Mouse (Mus musculus) CD4-positive, CD25-positive, alpha-beta regulatory T cell, adult 4 months (primary cell): ENCODE data around the gene Hepacam2. TPM values are rescaled to one million over a fixed set of nuclear protein-coding genes. Genes with fewer than 3 reads are reported as not detected.
A peak's percentile ranks its signal among the peaks of the same experiment; 100 is the strongest.
"Not testable (repeated sequence)": the region's sequence is repeated elsewhere in the genome, so short reads cannot be mapped to it uniquely, and the experiment has no call there.

Source experiments
- ATAC-seq: one replicate; pipeline ENCODE4 v1.8.0; 2017
- polyA plus RNA-seq, 2 experiments: library from polyadenylated mRNA; unstranded; fragments of 100-300 nt; shearing (Covaris generic); gene quantifications; one replicate each; pipeline ENCODE4 v1.2.1; 2017

The Hepacam2 gene
- polyA plus RNA-seq, 2 experiments from 2014 or later: 0.46 to 1.4 TPM

- ATAC-seq: no peak
These were observed 35.1 kb downstream of the Hepacam2 start for GRCm38 (mm10) chr6:3463026-3463425.

- ATAC-seq: no peak
These were observed 42.1 kb downstream of the Hepacam2 start for GRCm38 (mm10) chr6:3455944-3456536.

GRCm38 (mm10) chr6:3454421-3454820 is 43.7 kb downstream of the Hepacam2 start:
- no peak for ATAC-seq

GRCm38 (mm10) chr6:3447404-3447803 is 50.7 kb downstream of the Hepacam2 start:
- peak; percentile 100 for ATAC-seq

GRCm38 (mm10) chr6:3443905-3444304 is 54.2 kb downstream of the Hepacam2 start:
- ATAC-seq: no peak

- no peak for ATAC-seq
These were observed 62.0 kb downstream of the Hepacam2 start for GRCm38 (mm10) chr6:3436087-3436486.

GRCm38 (mm10) chr6:3430976-3431375 is 67.1 kb downstream of the Hepacam2 start:
- not testable (repeated sequence) for ATAC-seq

GRCm38 (mm10) chr6:3427047-3427446 is 71.1 kb downstream of the Hepacam2 start:
- no peak for ATAC-seq

- not testable (repeated sequence) for ATAC-seq
These were observed 72.8 kb downstream of the Hepacam2 start for GRCm38 (mm10) chr6:3425333-3425732.

GRCm38 (mm10) chr6:3424613-3425277 is 73.4 kb downstream of the Hepacam2 start:
- peak; percentile 83 for ATAC-seq

Other genes with a start within 250 kb of the Hepacam2 start
- 100 to 1,000 TPM; 123 to 199 TPM for gene Samd9l, start 98.7 kb downstream of the Hepacam2 start, polyA plus RNA-seq
- 10 to 100 TPM; 16.2 to 22.4 TPM for gene Vps50, start 84 bp upstream of the Hepacam2 start, polyA plus RNA-seq